Mouse (Mus musculus) thymus, adult 18-20 months (tissue): ENCODE measurements around the gene Acadvl.
"Not testable (repeated sequence)": the region's sequence is repeated elsewhere in the genome, so short reads cannot be mapped to it uniquely, and the experiment has no call there.

Experiments
- DNase-seq, 2 experiments: peaks; one replicate each; pipeline ENCODE4 v3.0.0; 2022; ENCODE audit warnings: mixed read lengths in 2 of 2

Gene Acadvl

GRCm38 (mm10) chr11:70026689-70027088 lies 11.5 kb upstream of the Acadvl start:
- DNase-seq: no peak

GRCm38 (mm10) chr11:70024151-70024514 lies 8.9 kb upstream of the Acadvl start:
- no peak for DNase-seq

- DNase-seq: no peak
Measured at GRCm38 (mm10) chr11:70023481-70024150, 8.4 kb upstream of the Acadvl start.

GRCm38 (mm10) chr11:70021264-70022132 lies 6.3 kb upstream of the Acadvl start:
- DNase-seq: peak; percentile 85 to 90

DNA sequence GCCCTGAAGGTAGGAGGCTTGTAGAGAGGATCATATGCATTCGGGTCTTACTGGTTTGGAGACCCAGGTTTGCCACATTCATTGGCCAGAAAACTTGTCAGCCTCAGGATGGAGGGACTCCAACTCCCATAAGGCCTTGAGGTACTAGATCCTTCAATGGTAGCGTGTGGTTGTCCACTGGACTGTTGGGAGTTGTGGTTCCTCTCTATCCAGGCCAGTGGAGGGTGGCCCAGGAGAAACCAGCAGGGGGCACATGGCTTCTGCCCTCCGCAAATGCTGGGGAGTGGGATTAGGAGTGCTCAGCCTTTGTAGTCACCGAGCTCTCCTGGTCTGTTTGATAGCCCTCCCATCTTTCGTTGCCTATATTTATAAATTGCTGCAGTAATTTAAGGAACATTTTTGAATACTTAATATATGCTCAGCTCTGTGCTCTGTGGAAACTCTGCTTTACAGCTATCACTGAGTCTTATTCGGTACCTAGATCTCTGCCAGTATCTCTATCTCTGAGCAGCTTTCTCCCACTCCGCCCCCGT lies 5.6 kb upstream of the Acadvl start:
- DNase-seq: peak; percentile 54 to 69

DNA sequence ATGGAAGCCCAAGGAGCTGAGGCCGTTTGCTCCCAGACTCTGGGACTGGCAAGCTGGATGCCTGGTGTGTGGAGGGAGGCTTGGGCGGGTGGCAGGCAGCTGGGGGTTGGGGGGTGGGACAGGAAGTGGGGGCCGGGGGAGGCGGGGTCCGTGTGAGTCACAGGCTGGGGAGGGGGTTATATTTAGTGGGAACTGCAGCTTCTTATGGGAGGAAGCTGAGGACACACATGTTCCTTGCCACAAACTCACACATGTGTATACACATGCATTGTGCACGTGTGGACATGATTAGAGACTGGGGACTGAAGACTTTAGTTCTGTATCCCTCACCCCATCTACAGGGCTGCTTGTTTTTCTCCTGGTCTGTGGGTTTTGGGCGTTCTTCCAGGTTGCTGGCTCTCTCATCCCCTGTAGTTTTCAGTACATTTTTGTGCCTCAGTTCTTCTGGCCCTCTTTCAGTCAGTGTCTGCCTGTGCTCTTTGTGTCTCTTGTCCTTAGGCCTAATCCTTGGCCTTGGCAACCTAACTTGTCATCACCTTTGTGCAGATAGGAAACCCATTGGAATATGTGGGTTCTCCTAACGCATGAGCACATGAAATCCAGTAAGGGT lies 4.9 kb upstream of the Acadvl start:
- peak in 1 of 2 experiments; percentile 59 for DNase-seq

DNA sequence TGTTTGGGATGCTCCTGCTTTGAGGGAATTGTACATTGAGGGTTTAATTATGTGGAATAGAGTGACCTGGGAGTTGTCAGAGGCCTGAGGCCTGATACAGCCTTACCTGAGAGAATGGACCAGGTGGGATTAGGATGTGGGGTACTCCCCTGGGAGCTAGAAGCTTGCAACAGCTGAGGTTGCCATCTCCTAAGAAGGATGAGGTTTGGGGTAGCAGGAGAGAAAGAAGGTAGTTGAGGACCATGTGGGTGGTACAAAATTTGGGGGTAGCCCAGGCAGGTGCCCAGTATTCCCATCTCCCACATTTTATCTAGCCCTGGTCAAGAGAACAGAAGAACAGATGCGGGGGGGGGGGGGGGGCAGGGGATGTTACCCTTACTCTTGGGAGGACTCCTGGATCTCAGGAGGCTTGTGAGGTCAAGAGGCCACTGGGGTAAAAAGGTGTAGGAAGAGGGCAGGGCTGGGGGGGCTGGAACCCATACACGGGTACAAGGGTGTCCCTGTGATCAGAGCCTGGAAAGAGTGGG lies 4.3 kb upstream of the Acadvl start:
- no peak for DNase-seq

DNA sequence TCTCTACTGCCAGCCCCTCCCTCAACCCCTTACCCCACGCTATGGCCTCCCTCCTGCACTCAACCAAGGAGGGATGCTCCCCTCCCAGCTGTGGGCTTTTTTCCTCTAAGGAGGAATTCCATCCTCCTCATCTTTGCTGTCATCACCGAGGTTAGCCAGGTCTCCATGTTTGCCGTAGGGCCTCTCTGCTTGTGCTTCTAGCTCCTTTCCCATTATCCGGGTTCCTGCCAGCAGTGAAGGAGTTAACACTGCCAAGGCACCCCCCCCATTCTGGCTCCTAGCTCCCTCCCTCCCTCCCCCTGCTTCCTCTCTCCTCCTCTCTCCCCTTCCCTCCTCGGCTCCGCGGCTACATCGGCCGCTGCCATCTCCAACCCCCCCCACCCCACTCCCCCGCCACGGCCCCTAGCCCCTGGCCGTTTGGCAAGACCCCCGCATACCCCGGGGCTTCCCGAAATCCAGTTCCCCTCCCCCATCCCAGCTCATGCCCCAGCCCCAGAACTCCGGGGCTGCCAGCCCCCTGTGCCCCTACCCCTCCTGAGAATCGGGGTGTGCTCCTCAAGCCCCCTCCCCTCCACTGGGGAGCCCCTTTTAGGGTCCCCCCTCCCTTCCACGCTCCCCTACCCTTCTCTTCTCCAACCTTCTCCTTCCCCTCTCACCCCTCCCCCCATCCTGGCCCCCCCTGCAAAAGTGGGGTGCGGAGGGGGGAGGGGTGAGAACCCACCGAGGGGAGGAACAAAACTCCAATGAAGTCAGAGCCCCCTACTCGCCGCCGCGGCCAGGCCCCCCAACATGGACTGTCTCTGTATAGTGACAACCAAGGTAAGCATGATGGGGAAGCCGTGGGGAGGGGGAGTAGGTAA lies 3.1 kb upstream of the Acadvl start:
- peak in 1 of 2 experiments; percentile 59 for DNase-seq

DNA sequence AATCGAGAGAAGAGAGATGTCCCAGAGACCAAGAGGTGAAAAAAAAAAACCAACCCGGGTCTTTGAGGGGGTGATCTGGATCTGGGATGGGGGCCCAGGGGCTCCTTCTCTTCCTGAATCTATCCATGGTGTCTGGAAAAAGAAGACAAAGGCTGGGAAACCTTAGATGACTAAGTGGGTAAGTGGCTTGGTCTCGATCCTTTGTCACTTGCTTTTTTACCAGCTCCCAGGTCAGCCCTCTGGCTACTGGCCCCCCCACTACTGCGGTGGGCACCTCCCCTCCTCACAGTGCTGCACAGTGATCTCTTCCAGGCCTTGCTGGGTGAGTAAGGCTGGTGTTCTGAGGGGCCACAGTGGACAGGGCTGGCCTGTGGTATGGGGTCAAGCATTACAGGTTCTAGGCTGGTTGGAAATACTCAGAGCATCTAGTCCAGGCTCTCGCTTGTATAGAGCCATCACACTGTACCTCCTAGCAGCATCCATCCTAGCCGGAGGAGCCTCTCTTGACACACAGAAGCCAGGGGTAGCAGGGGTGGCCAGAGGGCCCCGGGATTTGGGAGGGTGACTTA lies 2.1 kb upstream of the Acadvl start:
- no peak for DNase-seq

DNA sequence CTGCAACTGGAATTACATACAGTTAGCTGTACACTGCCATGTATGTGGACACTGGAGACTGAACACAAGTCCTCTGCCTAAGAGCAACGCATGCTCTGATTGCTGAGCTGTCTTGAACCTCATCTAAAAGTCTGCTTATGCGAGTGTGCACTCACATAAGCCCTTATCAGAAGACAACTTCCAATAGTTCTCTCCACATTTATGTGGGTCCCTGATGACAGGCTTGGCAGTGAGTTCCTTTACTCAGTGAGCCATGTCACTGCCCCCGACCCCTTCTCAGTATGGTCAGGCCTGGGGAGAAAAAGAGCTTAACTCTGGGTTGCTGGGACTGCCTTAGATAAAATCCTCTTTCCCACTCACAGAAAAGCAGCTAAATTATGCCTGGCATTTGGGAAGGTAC lies 1.5 kb upstream of the Acadvl start, which contains the start of gene Dlg4:
Gene Dlg4, plus strand, starts transcription at position 274 of the 400 bp plus-strand sequence.
- DNase-seq: no peak

GRCm38 (mm10) chr11:70016177-70016576 lies 966 bp upstream of the Acadvl start:
- DNase-seq: not testable (repeated sequence)

DNA sequence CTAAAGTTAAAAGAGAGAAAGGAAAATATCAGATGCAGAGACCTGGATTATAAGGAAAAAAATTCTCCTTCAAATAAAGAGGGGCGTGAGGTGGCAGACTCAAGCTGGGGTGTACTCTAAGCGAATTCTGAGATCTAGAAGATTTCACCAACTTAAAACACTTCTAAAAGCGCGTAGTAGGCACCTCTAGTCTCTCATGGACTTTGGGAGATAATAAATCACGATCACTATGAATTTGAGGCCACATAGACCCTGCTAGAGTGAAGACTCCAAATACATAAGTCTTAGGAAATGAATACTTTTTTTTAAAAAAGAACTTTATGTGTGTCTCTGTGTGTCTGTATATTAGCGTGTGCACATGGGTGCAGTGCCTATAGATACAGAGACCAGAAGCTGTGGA lies 466 bp upstream of the Acadvl start:
- no peak for DNase-seq

- DNase-seq: no peak
Measured at GRCm38 (mm10) chr11:70014051-70014450, 1.2 kb downstream of the Acadvl start.

GRCm38 (mm10) chr11:70013408-70013807 lies 1.8 kb downstream of the Acadvl start:
- no peak for DNase-seq

- no peak for DNase-seq
Measured at GRCm38 (mm10) chr11:70012931-70013330, 2.3 kb downstream of the Acadvl start.

DNA sequence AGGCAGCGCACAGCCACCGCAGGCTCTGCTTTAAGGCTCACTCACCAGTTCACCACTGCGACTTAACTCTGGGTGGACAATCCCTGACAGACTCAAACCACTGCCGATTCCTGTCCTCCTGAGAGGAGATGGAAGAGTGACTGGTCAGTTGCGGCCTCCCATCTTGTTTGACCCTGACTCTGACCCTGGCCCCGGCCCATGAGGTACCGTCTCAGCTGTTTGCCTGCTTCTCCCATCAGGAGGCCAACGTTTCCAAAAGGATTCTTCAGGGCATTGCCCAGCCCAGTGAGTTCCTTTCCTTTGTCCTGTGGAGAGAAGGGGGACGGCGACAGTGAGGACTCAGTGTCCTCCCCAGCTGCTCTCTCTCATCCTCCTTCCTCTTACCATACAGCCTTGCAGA lies 4.2 kb downstream of the Acadvl start:
- no peak for DNase-seq

GRCm38 (mm10) chr11:70010548-70010947 lies 4.7 kb downstream of the Acadvl start:
- DNase-seq: no peak

DNA sequence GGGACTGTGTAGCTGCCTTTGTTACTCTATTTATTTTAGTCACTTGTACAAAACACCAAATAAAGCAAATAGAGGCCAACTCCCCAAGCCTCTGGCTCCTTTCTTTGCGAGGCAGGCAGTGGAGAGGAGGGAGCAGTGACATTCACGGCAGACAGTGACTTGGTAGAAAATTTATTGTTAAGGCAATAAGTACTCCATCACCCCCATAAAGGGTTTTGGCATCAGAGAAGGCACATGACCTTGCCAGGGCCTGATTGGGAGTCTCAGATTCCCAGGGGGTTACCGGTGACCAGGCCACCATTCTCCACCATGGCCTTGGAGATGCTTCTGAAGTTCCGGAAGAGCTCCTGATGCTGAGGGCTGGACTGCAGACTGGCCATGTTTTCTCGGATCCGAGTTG lies 5.2 kb downstream of the Acadvl start:
- DNase-seq: no peak

DNA sequence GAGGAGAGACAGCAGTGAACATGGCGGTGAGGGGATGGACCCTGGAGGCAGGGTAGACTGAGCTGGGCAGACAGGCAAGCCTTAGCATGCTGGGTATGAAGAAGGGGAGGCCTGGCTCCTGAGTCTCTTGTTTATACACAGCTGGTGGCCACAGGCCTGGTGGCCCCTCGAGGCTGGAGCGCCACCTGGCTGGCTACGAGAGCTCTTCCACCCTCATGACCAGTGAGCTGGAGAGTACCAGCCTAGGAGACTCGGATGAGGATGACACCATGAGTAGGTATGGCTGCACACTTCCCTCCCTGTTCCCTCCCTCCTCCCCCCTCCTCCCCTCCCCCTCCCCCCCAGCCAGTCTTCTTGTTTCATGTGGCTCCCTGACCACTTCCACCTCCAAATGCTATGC lies 9.7 kb downstream of the Acadvl start:
- DNase-seq: peak in 1 of 2 experiments; percentile 31

DNA sequence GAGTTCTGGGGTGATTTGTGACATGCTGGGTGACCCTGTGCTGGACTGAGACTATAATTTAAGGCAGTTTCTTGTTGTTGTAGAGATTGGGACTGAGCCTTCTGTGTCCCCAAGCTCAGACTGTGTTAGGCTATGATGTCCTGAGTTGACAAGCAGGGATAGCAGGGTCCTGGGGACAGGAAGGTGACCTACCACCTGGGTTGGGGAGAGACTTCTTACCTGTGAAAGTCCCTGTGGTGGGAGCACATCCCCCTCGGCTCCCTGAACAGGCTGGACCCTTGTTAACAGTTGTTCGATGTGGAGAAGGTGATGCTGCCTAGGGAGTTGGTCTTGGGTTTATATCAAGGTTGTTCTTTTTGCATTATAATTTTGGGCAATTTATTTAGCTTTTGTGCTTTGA lies 12.7 kb downstream of the Acadvl start:
- no peak for DNase-seq

DNA sequence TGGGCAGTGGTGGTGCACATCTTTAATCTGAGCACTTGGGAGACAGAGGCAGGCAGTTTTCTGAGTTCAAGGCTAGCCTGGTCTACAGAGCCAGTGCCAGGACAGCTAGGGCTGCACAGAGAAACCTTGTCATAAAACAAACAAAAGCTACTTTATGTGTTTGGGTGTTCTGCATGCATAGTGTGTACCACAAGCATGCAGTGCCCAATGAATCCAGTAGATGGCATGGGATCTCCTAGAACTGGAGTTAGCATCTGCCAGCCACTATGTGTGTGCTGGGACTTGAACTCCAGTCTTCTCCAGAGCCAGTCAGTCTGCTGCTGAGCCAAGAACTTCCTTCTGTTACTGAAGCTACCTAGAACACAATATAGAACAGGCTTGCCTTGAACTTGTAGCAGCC lies 13.3 kb downstream of the Acadvl start:
- no peak for DNase-seq

- DNase-seq: no peak
Measured at GRCm38 (mm10) chr11:70001159-70001558, 14.1 kb downstream of the Acadvl start.
